Mouse (Mus musculus): Measurements from ENCODE around the gene Cntn6. TPM values are rescaled to one million over a fixed set of nuclear protein-coding genes. Genes with fewer than 3 reads are reported as not detected.

The Cntn6 gene
- under 1 TPM in 1 of 2 experiments, not detected in 1; 0.11 TPM for polyA plus RNA-seq (2017; shearing (Covaris generic))

DNA sequence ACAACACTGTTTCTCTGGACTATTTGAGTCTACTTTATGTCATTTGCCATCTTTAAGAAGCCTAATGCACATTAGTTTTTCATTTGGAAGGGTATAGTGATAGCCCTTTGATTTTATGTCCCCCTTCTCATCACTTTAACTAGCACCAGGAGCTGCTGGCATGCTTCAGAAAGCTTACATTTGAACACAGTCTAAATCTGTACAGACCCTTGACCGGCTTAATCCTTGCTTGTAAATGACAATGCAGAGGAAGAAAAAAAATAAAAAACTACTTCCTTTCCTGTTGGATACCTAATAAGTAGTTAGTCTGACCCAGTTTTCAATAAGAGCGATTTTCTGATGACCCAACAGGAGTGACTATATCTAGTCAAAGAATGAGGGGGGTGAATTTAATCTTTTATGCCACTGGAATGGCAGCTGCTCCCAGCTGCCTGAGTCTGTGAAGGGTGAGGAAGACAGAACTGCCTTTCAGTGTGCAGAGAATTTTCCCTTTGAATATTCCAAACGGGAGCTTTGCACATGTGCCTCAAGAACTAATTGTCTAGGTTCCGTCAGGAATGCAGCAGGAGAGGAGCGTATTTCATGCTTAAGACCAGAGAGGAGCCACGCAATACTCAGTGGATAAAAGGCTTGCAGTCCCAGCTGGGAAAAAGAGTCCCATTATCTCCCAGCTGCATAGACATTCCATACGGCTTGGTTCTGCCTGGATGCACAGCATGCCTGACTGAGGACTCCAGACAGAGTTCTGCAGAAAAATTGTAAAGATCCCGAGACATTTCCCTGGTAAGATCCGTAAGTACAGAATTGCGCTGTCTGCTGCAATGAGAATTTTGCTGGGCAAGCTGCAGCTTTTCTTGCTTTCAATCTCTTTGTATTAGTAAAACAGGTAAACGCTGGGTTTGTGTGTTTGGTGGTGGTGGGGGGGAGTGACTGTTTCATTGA is at the start of gene Cntn6:
TSS of gene Cntn6 (plus strand) at position 301 of the 942 bp plus-strand sequence.

Measured in activated CD4-positive, CD25-positive, alpha-beta regulatory T cell (primary cell).